Mouse (Mus musculus) midbrain, embryonic 14.5 days (tissue): ENCODE measurements at regions not wholly inside any gene's neighbourhood (a gene's known extent, or its start where the extent isn't known, plus 50 kb on each side); places are given as distances from the start of the nearest gene placed in this dataset.
A peak's percentile ranks its signal among the peaks of the same experiment; 100 is the strongest.

ENCODE experiments used
- ATAC-seq: fragments of 200-750 bp; cut with Nextera tagmentation; 2 replicates; pipeline ENCODE4 v1.8.0; 2017; ENCODE audit warnings: moderate number of reproducible peaks, moderate library complexity; ENCODE audit not compliant: low FRiP score, low TSS enrichment
- DNase-seq: peaks from one replicate; pipeline ENCODE4 v3.0.0-alpha.2; 2015
- H3K27ac ChIP-seq: fragments of 300-500 bp; sonication (generic); replicated peaks from 2 replicates; pipeline ENCODE4 v1.5.1; 2014; ENCODE audit warnings: mild to moderate bottlenecking, low read depth, low read length, moderate library complexity
- H3K27me3 ChIP-seq: fragments of 300-500 bp; sonication (generic); 2 replicates; pipeline ENCODE4 v1.6.1; 2014; ENCODE audit warnings: low read length, control low read depth, mixed read lengths; ENCODE audit not compliant: control insufficient read depth, insufficient read depth
- H3K36me3 ChIP-seq: fragments of 300-500 bp; sonication (generic); 2 replicates; pipeline ENCODE4 v1.6.1; 2014; ENCODE audit warnings: low read length, control low read depth; ENCODE audit not compliant: control insufficient read depth, insufficient read depth
- H3K4me1 ChIP-seq: fragments of 300-500 bp; sonication (generic); 2 replicates; pipeline ENCODE4 v1.6.1; 2014; ENCODE audit warnings: mild to moderate bottlenecking, antibody characterized with exemption, low read length, control low read depth; ENCODE audit not compliant: control insufficient read depth, insufficient read depth
- H3K4me2 ChIP-seq: fragments of 300-500 bp; sonication (generic); 2 replicates; pipeline ENCODE4 v1.6.1; 2014; ENCODE audit warnings: mild to moderate bottlenecking, low read length, moderate library complexity
- H3K4me3 ChIP-seq: fragments of 300-500 bp; sonication (generic); replicated peaks from 2 replicates; pipeline ENCODE4 v1.5.1; 2014; ENCODE audit warnings: low read depth, low read length
- H3K9ac ChIP-seq: fragments of 300-500 bp; sonication (generic); replicated peaks from 2 replicates; pipeline ENCODE4 v1.6.1; 2014; ENCODE audit warnings: mild to moderate bottlenecking, low read length, moderate library complexity
- H3K9me3 ChIP-seq: fragments of 300-500 bp; sonication (generic); 2 replicates; pipeline ENCODE4 v1.6.1; 2016; ENCODE audit warnings: low read length, control low read depth, mixed read lengths; ENCODE audit not compliant: control insufficient read depth
- WGBS: fragments of 180-500 bp; shearing (Covaris S2); extraction: QIAGEN DNeasy Blood & Tissue Kit; methylation state at CpG from one replicate; pipeline ENCODE4 v1.1.7; 2014; 5-methylcytosine and 5-hydroxymethylcytosine counted together

DNA sequence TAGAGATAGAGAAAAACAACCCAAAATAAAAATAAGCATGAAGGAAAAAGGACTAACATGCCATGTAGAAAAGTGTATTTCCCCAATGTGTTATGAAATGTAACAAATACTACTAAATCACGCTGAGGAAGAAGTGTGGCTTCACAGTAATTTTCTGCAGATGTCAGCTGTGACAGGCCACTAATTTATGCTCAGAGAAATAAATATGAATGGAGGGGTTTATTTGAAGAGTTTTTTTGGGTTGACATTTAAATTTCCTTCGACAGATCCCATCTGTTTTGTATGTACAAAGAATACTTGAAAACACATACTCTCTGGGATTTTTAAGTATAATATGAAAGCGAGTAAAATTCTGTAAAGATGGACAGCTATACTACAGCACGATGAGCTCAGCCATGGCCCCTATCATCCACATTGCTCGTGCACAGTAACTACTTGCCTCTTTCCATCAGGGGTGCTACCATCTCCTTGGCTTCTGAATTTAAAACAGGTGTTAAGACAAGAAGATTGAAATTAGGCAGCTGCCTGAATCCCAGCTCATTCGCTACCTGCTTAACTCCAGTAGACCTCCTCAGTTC is 605.1 kb downstream of the Gm4340 start:
- H3K4me1 ChIP-seq = no peaks in the 10 kb centered on the region
- H3K4me2 ChIP-seq = no peak overlapping the region
- DNase-seq (no peak), ATAC-seq (no peak)
- H3K9me3 ChIP-seq = no peaks in the 10 kb centered on the region
- no peak overlapping the region for H3K27ac ChIP-seq
- H3K4me3 ChIP-seq = no peak overlapping the region
- no peaks in the 10 kb centered on the region for H3K27me3 ChIP-seq
- H3K36me3 ChIP-seq = no peaks in the 10 kb centered on the region
- no peak overlapping the region for H3K9ac ChIP-seq
- WGBS = 73% methylated on average over 6 of the region's 6 CpGs

DNA sequence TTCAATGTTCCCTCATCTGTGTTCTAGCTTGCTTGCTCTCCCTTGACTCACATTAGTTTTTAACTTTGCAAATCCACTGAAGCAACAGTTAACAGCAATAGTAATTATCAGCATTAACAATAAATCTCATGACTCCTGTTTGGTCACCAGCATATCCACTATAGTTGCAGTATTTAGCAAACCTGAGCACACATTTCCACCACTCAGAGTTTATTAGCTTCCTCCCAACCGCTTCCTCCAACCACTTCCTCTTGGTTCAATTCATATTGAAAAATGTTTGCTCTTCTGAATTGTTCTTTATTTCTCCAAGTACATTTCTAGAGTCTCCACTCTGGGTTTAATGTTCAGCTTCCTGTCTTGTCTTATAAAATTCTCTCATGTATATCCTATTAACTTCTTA is 611.0 kb downstream of the Gm4340 start:
- WGBS = 95% methylated on average over 1 of the region's 1 CpGs
- H3K4me3 ChIP-seq = no peak overlapping the region
- no peak overlapping the region for H3K27ac ChIP-seq
- ATAC-seq (no peak), DNase-seq (no peak)
- H3K9me3 ChIP-seq = no peaks in the 10 kb centered on the region
- no peak overlapping the region for H3K4me2 ChIP-seq
- H3K9ac ChIP-seq = no peak overlapping the region
- H3K36me3 ChIP-seq = no peaks in the 10 kb centered on the region
- H3K27me3 ChIP-seq = no peaks in the 10 kb centered on the region
- no peaks in the 10 kb centered on the region for H3K4me1 ChIP-seq

DNA sequence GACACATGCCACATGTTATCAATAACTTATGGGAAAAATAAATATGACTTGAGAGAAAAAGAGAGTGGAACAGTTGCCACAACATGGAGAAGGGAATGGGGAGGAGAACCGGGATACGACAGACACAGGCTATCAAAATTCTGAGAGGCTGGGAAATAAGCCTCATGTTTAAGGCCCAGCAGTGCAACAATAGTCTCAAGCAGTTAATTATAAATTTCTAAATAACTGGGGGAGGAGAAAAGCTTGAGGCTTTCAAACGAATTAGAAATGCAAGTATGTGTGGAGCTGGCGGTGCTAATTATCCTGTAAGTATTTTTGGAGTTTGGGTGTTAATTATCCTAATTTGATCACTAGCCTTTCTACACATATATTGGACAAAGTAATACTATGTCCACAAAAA is 624.4 kb downstream of the Gm4340 start:
- Histone ChIP-seq H3K27ac (no peak overlapping the region), H3K36me3 (no peaks in the 10 kb centered on the region), H3K27me3 (no peaks in the 10 kb centered on the region), H3K9ac (no peak overlapping the region), H3K4me3 (no peak overlapping the region), H3K4me2 (no peak overlapping the region), H3K9me3 (no peaks in the 10 kb centered on the region), H3K4me1 (no peaks in the 10 kb centered on the region)
- no peak for DNase-seq
- no peak for ATAC-seq
- WGBS = 83% methylated on average over 4 of the region's 4 CpGs

DNA sequence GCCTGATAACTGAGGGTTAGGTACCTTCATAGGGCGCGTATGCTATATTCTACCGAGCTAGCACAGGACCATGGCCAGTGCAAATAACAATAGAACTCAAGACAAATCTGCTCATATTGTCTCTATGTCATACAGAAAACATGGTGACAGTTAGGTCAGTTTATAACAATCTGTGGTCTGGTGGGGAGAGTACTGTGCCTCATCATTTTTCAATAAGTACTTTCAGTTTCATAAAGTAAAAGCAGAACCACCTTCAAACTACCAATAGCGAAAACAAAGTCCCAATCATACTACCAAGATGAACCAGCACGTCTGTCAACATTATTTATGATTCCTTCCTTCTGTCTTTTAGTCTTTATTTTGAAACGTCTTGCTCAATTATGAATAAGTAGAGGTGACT is 658.0 kb downstream of the Gm4340 start:
- no peak overlapping the region for H3K9ac ChIP-seq
- no peak overlapping the region for H3K27ac ChIP-seq
- ATAC-seq = no peak
- DNase-seq = no peak
- H3K4me3 ChIP-seq = no peak overlapping the region
- no peaks in the 10 kb centered on the region for H3K27me3 ChIP-seq
- H3K9me3 ChIP-seq = no peaks in the 10 kb centered on the region
- WGBS = 94% methylated on average over 6 of the region's 6 CpGs
- no peak overlapping the region for H3K4me2 ChIP-seq
- H3K36me3 ChIP-seq = no peaks in the 10 kb centered on the region
- no peaks in the 10 kb centered on the region for H3K4me1 ChIP-seq

DNA sequence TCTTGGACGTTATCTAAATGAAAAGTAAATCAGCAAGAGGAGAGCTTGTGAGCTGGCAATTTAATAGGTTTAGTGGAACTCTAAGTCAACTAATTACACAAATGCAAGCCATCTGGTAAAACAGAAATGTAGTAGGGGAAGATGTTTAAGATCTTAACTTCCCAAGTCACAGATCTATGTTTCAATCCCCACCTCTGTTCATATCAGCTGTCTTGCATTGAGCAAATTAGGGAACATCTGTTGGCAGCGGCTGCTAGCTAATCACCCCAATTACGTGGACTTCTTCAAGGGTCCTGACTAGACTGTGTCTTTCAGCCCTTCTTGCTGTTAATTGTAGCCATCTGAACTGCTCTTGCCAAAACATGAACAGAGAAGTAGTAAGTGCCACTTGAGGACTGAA is 659.3 kb downstream of the Gm4340 start:
- Histone ChIP-seq H3K27ac (no peak overlapping the region), H3K36me3 (no peaks in the 10 kb centered on the region), H3K27me3 (no peaks in the 10 kb centered on the region), H3K4me1 (no peaks in the 10 kb centered on the region), H3K9ac (no peak overlapping the region), H3K4me2 (no peak overlapping the region), H3K9me3 (no peaks in the 10 kb centered on the region), H3K4me3 (no peak overlapping the region)
- WGBS = 75% methylated on average over 3 of the region's 3 CpGs
- DNase-seq (no peak), ATAC-seq (no peak)

DNA sequence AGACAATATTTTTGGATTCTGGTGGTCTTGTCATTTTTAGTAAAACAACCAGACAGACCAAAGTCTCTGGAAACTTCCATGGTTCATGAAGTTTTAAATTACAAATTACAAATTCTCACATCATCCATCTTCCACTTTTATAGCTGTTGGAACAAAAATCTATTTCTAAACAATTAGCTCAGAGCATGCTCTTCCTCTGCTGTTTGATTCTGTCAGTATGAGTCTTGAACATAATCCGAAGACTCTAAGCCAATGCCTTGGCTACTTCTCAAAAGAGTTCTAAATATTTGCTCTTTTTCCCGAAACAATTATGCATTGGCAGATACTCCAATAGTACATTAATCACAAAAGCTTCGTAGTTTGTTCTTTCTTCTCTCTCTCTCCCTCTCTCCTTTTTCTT is 684.4 kb downstream of the Gm4340 start:
- Histone ChIP-seq H3K27me3 (no peaks in the 10 kb centered on the region), H3K27ac (no peak overlapping the region), H3K4me3 (no peak overlapping the region), H3K4me2 (no peak overlapping the region), H3K36me3 (no peaks in the 10 kb centered on the region), H3K9me3 (no peaks in the 10 kb centered on the region), H3K4me1 (no peaks in the 10 kb centered on the region), H3K9ac (no peak overlapping the region)
- ATAC-seq (no peak), DNase-seq (no peak)
- 88% methylated on average over 3 of the region's 3 CpGs for WGBS

DNA sequence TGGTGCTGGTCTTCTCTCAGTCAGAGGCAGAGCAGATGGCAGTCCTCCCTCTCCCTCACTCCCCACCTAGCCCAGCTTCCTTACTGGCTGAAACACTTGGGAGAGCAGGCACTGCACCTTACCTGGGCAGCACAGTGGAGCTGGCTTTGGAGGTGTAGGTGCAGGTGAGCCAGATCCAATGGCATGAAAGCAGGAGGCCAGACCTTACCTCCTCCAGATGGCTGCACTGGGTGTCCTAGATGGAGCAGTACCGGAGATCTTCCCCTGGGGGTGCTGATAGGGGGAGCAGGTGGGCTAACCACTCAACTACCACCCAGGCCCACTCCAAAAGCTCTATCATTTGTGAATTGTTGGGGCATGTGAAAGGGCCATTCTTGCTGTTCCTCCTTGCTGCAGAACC is 660.0 kb downstream of the Tmtc2 start:
- no peaks in the 10 kb centered on the region for H3K9me3 ChIP-seq
- H3K4me3 ChIP-seq = no peak overlapping the region
- H3K27me3 ChIP-seq = no peaks in the 10 kb centered on the region
- WGBS = 89% methylated on average over 1 of the region's 1 CpGs
- H3K4me2 ChIP-seq = no peak overlapping the region
- no peak overlapping the region for H3K27ac ChIP-seq
- H3K4me1 ChIP-seq = no peaks in the 10 kb centered on the region
- no peaks in the 10 kb centered on the region for H3K36me3 ChIP-seq
- H3K9ac ChIP-seq = no peak overlapping the region
- DNase-seq (no peak), ATAC-seq (peak; percentile 53; the same call in 1 of the 2 replicates)

DNA sequence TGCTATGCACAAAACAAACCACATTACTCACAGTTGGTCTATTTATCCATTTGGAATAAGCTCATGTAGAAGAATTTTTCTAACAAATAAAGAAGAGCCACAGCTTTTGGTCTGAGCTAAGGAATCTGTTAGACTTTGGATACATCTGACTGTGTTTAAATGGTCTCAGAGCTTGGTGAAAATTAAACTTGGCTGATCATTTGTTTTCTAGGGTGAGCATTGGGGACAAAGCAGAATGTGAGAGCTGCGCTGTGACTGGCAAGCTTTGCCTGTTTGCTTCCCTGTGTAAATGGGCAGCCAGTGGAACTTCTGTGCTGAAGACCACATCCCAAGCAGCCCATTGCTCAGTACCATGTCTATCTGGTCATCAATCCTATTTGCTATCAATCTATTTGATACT is 658.7 kb downstream of the Tmtc2 start:
- Histone ChIP-seq H3K27ac (no peak overlapping the region), H3K4me3 (no peak overlapping the region), H3K4me2 (no peak overlapping the region), H3K9ac (no peak overlapping the region), H3K9me3 (no peaks in the 10 kb centered on the region), H3K27me3 (no peaks in the 10 kb centered on the region), H3K36me3 (no peaks in the 10 kb centered on the region), H3K4me1 (no peaks in the 10 kb centered on the region)
- DNase-seq = no peak
- WGBS = 96% methylated on average over 1 of the region's 1 CpGs
- no peak for ATAC-seq

DNA sequence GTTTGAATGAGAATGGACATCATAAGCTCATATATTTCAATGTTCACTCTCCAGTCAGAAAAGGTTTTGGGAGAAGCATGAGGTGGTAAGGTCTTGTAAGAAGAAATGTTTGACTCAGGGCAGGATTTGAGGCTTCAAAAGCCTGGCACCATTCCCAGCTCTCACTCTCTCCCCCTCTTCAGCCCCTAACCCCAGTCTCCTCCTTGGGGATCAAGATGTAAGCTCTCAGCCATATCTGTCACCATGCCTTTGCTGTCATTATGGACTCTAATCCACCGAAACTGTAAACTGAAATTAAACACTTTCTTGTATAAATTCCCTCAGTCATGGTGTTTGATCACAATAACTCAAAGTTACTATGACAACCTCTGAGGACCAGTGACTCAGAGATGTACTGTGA is 637.6 kb downstream of the Tmtc2 start:
- WGBS = 34% methylated on average over 1 of the region's 1 CpGs
- peak; percentile 75; the same call in 1 of the 2 replicates for ATAC-seq
- Histone ChIP-seq H3K36me3 (no peaks in the 10 kb centered on the region), H3K9ac (no peak overlapping the region), H3K27ac (no peak overlapping the region), H3K4me2 (no peak overlapping the region), H3K4me3 (no peak overlapping the region), H3K27me3 (no peaks in the 10 kb centered on the region), H3K4me1 (no peaks in the 10 kb centered on the region), H3K9me3 (no peaks in the 10 kb centered on the region)
- peak; percentile 15 for DNase-seq
